Mouse (Mus musculus) adrenal gland, adult (tissue): ENCODE measurements around the gene March8.
"Not testable (repeated sequence)": the region's sequence is repeated elsewhere in the genome, so short reads cannot be mapped to it uniquely, and the experiment has no call there.

Experiments used
- DNase-seq, 2 experiments: peaks; one replicate each; pipeline ENCODE4 v3.0.0; 2022 to 2023; ENCODE audit warnings: low spot score in 1 of 2; ENCODE audit not compliant: inconsistent age in 2 of 2

March8 gene

DNA sequence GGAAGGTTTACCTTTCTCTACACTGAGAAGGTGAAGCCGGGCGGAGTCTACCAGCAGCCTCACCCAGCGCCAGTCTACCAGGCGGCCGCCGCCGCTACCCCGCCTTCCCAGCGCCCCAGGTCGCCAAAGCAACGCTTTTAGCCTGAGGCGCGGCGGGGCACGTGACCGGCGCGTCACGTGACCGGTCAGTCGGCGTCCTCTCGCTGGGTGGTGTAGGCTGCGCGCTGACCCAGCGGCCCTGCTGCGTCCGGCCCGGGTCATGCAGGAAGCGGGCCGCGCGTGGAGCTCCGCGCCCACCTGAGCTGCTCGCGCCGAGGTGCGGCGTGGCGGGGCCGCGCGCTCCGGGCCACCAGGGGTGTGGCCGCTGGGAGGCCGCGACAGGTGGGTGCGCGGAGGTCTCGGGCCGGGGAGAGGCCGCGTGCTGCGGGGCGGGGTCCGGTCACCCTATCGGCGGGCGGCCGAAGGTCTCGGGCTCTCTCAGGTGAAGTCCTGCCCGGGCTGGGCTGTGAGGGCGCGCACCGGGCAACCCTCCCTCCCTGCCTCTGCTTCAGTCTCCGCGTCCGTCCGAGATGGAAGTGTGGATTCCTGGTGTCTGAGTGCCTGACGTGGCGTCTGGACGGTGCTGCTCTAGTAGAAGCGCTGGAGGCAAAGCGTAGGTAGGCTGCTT, at the start of gene March8:
Gene March8 (plus strand): TSS at position 190 of the 667 bp plus-strand sequence.
- DNase-seq = peak; percentile 93 to 96

DNA sequence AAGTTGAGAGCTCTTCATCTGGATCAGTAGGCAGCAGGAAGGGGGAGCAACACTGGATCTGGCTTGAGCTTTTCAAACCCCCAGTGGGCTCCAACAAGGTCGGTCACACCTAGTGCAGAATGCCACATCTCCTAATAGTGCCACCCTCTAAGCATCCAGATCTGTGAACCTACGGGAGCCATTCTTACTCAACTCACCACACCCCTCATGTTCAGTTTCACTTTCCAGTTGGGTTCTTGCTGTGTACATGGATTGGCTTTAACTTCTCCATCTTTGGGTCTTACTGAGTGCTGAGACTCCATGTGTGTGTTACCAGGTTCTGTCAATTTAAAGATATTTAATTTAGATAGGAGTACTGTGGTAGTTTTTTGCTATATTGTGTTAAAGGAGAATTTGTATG, 26.4 kb upstream of the March8 start:
- DNase-seq = no peak

GRCm38 (mm10) chr6:116319259-116319658, 18.6 kb upstream of the March8 start:
- DNase-seq = no peak

- no peak for DNase-seq
Observed at GRCm38 (mm10) chr6:116326641-116327040, 11.2 kb upstream of the March8 start.

GRCm38 (mm10) chr6:116331396-116331795, 6.4 kb upstream of the March8 start:
- no peak for DNase-seq

GRCm38 (mm10) chr6:116337466-116337834, 374 bp upstream of the March8 start:
- DNase-seq = no peak

DNA sequence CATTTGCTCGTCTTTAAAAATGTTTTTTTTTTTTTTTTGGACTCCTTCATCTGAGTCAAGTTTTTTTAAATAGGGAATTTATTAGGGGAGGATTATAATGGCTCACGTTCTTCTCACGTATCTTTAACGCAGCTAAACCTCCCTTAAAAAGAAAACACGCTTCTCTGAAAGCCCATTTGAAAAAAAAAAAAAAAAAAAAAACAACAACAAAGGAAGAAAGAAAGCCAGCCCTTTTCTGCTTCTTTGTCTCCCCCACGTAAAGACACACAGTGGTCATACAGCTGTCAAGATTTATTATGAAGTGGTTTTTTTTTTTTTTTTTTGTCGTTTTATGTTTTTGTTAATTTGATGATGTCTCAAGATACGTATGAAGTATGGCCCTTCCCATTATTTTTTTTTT, 696 bp downstream of the March8 start:
- no peak for DNase-seq

- no peak for DNase-seq
Observed at GRCm38 (mm10) chr6:116339088-116339487, 1.3 kb downstream of the March8 start.

DNA sequence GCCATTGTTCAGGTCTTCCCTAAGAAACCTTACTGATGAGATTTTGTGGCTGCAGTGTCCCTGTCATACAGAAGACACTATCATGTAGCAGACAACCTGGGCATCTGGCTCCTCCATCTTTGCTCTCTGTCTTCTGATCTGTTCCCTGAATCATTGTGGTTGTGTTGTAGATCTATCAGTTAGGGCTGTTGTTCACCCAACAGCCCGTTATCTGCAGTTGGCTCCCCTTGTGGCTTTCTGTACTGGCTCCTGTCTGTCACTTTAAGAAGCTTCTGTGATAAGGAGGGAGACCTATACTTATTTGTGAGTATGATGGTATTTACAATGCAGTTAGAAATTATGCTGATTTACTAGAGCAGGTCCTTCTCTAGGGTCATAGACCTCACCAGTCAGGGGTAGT, 2.7 kb downstream of the March8 start:
- DNase-seq = no peak

DNA sequence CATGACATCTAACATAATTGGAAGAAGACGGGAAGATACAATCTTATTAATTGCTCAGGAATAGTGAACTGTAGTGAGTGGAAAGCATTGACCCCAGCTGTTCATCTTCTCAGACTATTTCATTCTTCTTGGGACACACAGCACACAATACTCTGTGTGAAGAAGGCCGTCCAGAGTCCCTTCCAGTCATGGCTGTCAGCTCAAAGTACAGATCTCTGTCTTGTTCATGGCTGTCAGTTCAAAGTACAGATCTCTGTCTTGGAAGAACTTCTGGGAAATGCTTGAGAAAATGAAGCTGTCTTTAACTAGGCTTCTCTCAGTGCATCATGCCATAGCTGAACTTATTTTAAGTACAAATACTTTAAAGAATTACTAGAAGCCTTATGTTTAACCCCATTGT, 10.1 kb downstream of the March8 start:
- DNase-seq = no peak

DNA sequence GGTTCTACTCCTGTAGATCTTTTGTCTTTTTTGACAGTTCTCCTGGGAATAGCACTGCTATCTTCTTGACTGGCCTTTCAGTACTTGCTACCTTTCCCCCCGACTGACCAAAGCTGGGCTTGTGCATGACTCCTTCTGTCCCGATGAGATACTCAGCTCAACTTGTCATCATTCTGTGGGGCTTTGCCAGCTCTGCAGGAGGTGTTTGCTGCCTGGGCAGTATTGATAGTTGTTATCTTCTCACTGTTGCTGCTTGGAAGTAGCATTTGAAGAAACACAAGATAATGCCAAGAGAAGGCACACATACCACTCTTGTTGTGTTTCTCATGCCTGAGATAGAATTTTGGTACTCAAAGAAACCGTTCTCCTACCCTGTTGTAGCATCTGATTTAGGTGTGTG, 12.2 kb downstream of the March8 start:
- no peak for DNase-seq

DNA sequence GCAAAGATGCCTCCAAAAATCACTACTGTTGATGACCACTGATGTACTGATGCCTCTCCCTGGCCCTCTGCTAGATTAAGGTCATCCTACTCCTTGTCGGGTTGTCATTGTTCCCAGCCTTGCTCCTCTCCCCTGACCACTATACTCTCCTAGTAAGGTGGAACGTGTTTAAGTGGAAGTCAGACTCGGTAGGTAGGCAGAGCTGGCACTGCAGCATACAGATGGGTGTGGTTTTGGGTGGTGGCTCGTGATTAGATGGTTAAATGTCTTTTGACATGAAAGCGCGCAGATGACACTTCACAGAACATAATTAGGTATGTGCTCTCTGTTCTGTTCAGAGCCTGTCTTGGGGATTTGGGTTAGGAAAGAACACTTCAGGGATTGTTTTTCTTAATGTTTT, 12.8 kb downstream of the March8 start:
- no peak for DNase-seq

- no peak for DNase-seq
Observed at GRCm38 (mm10) chr6:116351534-116351933, 13.7 kb downstream of the March8 start.

- no peak for DNase-seq
Observed at GRCm38 (mm10) chr6:116353428-116353827, 15.6 kb downstream of the March8 start.

DNA sequence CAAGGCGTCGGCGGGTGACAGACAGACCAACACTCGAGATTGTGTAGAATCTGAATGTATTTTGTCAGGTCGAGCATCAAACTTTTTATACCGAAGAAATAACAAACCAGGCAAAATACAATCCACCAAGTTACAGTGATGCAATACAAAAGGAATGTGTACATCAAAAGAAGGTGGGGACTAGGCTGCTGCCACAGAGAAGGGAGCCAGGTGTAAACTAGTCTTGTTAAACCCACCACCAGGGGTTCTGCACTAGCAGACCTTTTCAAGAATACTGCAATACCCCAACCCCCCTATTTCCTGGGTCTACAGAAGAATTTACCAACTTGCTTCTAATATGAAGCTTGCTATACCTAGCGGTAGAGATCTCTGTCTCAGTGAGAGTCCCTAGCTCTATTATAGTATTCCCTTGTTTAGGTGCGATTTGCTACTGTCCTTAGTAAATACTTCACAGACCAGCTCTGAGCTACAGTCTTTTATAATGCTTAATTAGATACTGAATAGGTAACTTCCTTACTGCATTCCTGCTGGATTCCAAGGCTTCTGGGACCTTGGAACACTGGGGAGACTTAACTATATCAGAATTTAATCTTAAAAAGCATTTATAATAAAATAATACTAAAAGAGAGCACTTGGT, 18.6 kb downstream of the March8 start:
- DNase-seq = not testable (repeated sequence)

DNA sequence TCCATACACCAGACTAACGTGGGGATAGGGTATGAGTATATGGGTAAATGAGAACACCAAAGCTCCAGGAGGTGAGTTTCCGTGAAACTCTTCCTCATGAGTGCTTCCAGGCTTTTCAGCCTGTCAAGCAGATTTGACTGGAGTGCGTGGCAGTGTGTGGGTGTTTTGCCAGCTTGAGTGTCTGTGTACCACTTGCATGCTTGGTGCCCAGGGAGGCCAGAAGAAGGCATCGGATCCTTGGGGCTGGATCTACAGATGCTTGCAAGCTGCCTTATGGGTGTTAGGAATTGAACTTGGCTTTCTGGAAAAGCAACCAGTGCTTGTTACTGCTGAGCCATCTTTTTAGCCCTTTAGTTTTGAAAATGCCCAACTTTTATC, 19.1 kb downstream of the March8 start:
- DNase-seq = no peak

- peak; percentile 33 to 51 for DNase-seq
Observed at GRCm38 (mm10) chr6:116358056-116358455, 20.2 kb downstream of the March8 start.

- peak; percentile 18 to 40 for DNase-seq
Observed at GRCm38 (mm10) chr6:116359256-116359655, 21.4 kb downstream of the March8 start.

- no peak for DNase-seq
Observed at GRCm38 (mm10) chr6:116361463-116361862, 23.6 kb downstream of the March8 start.

DNA sequence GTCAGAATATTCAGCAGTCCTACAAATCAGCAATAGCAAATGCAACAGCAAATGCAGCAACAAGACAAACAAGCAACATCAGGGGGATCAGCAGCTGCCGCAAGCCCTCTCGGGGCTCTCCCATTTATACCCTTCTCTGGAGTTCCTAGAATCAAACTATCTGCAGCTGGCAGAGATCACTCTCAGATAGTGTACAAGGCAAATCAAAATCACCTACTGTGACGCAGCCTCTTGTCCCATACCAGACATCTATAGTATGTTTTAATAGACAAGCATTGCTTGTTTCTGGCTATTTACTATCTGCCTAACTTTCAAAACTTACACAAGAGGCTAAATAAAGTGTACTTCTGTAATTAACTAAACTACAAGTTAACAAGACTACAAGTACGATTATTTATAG, 24.2 kb downstream of the March8 start:
- DNase-seq = no peak

DNA sequence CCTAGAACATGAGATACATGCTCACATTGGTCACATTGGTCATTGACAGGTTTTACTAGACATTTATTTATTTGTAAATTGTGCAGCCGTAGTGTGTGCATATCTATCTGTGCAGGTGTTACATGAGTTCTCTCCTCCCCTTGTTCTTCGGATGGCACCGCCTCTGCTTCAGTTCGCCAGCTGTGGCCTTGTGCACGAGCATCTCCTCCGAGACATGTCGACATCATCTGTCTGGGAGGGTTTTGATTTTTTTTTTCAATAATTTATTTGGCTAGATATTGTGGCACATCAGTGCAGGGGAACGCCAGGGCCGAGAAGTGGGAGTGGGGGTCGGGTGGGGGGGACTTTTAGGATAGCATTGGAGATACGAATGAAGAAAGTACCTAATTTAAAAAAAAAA, 30.1 kb downstream of the March8 start:
- DNase-seq = peak; percentile 47 to 66

DNA sequence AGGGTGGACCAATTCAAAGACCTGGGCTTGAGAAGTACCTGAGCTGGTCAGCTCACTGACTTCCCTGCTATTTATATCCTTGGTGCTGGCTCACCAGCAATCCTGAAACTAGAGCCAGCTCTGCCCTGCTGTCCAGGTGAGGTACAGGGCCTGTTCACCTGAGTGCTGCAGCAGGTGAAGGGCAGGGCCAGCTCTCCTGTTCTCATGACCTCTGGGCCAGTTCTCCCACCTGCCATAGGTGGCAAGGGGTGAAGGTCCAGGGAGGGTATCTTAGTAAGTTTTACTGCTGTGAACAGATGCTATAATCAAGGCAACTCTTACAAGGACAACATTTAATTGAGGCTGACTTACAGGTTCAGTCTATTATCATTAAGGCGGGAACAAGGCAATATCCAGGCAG, 32.0 kb downstream of the March8 start:
- peak in 1 of 2 experiments; percentile 17 for DNase-seq
